Mouse (Mus musculus) gastrocnemius, postnatal 4 days (tissue): Measurements from ENCODE around the gene Chd6. TPM values are rescaled to one million over a fixed set of nuclear protein-coding genes. Genes with fewer than 3 reads are reported as not detected.

Source experiments
- DNase-seq, 2 experiments: peaks; one replicate each; pipeline ENCODE4 v3.0.0; 2021 to 2022; ENCODE audit warnings: low spot score in 2 of 2, mixed read lengths in 2 of 2
- long read RNA-seq, 2 experiments: library from polyadenylated mRNA; stranded (forward); transcript quantifications; one replicate each; pipeline ENCODE4 v2.0.0; 2021
- total RNA-seq, 2 experiments: library from RNA; stranded (reverse); gene quantifications; 2 replicates each; pipeline ENCODE4 v1.2.3; 2021

Gene Chd6
- 10 to 100 TPM; 40.4 to 41.8 TPM for total RNA-seq
- long read RNA-seq, experiment 1, partial matches to known transcripts: 4 of 9 reads
- long read RNA-seq, experiment 1, other reads (novel, unspliced or antisense): 5 of 9 reads
- long read RNA-seq, experiment 2, partial matches to known transcripts: 3 of 6 reads
- long read RNA-seq, experiment 2, other reads (novel, unspliced or antisense): 3 of 6 reads

GRCm38 (mm10) chr2:161108933-161109371 lies at the start of gene Chd6:
Gene Chd6, minus strand, starts transcription at chr2:161109075.
- DNase-seq: peak; percentile 93 to 97

- DNase-seq: no peak
Measured at GRCm38 (mm10) chr2:161150004-161150842, 41.3 kb upstream of the Chd6 start.

DNA sequence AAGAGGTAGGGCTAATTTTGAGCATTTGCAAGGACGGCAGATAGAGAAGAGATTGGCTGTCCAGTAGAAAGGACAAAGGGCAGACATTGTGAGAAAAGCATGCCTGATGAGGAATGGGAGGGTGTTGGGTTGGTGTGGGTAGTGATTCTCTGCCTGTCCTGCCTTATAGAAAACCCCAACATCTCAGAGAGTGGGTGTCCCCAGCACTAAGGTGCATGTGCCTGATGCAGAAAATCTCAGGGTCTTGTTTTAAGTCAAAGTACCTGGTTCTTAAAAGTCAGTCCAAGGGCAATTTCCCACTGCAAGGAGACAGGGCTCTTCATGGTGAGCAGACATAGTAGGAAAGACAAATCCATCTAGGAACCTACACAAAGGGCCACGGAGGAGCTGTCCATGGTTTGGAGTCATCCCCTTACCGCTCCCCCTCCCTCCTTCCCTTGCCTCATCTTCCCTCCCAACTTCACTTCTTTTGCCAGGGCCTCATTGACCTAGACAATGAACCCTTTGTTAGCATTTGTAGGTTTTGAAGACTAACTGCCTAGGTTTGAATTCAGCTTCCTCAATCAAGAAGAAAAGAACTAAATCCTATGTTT lies 39.6 kb upstream of the Chd6 start:
- no peak for DNase-seq

GRCm38 (mm10) chr2:161147656-161148427 lies 39.0 kb upstream of the Chd6 start:
- DNase-seq: no peak

DNA sequence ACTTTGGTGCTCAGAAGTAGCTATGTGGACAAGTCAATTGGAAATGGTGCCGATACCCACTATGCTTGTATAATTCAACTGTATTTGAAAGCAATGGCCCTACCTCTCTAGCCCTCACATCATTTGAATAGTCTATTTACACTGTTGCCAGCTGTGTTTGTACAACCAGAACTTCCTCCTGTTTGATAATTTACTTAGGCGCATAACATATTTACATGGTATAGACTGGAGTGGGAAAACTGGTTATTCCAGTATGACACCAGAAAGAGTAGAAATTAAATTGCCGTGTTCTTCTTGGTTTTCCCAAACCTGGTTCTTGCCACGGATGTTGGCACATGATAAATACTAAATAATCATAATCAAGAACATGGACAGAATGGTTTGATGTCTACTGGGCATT lies 35.9 kb upstream of the Chd6 start:
- DNase-seq: no peak

- DNase-seq: no peak
Measured at GRCm38 (mm10) chr2:161138672-161139536, 30.0 kb upstream of the Chd6 start.

- DNase-seq: no peak
Measured at GRCm38 (mm10) chr2:161136999-161137398, 28.1 kb upstream of the Chd6 start.

DNA sequence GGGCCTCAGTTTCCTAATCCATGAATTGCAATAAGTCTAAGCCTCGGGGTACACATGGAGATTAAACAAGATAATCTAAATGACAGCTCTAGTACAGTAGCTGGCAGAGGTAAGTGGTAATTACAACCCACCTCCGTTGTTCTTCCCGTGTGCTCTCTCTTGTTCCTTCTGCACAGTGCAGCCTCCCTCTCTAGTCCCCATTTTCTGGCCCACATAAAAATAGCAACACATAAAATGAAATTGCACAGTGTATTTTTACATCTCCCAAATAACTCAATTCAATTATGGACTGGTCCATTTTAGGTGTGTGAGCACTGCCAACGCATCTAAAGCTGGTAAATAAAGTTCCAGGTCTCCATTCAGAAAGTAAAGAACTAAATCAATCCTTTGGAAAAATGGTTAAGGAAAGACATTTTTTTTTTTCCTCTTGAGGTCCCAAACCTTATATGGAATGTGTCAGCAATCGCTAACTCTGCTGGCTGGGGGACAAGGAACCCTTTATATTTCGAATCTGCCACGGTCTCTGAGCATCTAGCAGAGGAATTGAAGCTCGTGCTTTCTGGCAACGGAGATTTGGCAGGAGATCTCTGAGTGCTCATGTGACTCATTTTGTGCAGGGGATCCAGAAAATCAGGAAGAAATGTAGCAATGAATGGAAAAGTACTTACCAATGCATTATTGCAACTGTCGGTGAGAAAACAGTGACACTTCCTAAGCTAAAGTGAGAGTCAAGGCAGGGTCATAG lies 19.7 kb upstream of the Chd6 start:
- DNase-seq: peak in 1 of 2 experiments; percentile 31

GRCm38 (mm10) chr2:161112011-161112410 lies 3.1 kb upstream of the Chd6 start:
- no peak for DNase-seq

DNA sequence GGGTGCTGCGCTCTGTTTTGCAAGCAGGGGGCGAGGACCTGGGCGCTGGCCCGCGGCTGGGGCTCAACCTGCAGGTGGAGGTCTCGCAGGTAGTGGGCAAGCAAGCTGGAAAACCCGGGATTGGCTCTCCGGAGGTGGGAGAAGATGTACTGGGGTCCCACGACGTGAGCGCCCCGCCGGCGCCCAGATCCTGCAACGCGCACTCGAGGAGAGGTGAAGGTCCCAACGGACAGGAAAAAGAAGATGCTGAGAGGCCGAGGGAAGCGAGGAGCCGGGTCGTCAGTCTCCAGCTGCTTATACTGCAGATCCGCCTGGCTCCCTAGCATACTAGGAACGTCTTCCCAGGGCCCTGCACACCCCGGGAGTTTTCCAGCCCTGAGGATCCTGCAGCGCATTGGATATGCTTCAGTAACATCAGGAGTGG lies 535 bp upstream of the Chd6 start:
- DNase-seq: no peak

DNA sequence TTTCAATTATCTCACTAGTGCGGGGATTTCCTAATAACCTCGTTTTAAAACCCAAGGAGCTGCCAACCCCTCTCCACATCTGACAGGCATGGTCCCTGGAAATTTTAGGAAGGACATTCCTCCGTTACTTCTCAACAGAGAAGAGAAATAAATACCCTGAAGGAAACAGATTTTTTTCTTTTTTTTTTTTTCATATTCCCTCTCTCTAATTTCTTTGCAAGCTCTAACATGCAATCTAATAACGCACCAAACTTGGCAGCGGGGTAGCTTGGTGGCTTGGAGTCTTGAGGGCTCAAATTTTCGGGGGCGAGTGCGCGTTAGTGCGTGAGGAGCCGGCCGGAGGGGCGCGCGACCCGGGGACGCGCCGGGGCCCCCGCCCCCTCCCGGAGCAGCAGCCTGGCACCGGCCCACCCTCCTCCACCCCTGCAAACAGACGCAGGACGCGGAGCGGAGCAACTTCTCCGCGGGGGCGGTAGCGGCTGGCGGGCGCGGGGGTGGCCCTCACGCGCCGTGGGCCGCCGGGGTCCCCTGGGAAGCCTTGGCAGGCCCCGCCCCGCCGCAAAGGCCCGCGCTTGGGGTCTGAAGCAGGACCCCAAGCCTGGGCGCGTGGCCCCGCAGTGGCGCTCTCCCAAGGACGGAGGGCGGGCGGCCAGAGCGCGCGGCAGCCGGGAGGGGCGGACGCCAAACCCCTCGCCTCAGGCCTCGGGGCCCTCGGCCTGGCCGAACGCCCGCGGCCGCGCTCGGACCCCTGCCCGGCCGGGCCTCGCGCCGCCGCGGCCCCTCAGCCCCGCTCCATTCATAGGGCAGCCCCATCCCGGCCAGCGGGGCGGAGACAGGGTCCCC lies 569 bp downstream of the Chd6 start:
- peak; percentile 53 to 63 for DNase-seq

GRCm38 (mm10) chr2:161107236-161107635 lies 1.6 kb downstream of the Chd6 start:
- DNase-seq: no peak

DNA sequence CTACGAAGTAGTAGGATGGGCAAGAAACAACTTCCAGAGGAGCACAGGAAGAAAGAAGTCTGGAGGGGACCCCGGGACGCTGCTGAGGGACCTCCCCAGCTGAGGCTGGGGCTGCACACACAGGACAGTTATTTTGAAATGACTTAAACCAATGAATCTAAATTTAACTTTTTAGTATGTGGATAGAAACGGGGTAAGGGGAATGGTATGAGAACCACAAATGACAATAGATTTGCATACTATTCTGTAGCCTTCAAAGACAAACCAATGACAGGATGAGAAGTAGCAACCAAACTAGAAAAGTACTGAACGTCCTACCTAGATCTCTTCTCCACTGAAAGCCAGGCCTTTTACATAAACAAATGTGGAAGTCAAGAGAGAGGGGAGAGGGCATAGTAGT lies 5.1 kb downstream of the Chd6 start:
- no peak for DNase-seq

GRCm38 (mm10) chr2:161102102-161102501 lies 6.8 kb downstream of the Chd6 start:
- no peak for DNase-seq

GRCm38 (mm10) chr2:161097746-161098145 lies 11.1 kb downstream of the Chd6 start:
- DNase-seq: no peak

GRCm38 (mm10) chr2:161090746-161091405 lies 18.0 kb downstream of the Chd6 start:
- DNase-seq: no peak

GRCm38 (mm10) chr2:161090200-161090599 lies 18.7 kb downstream of the Chd6 start:
- DNase-seq: no peak

GRCm38 (mm10) chr2:161078590-161078989 lies 30.3 kb downstream of the Chd6 start:
- no peak for DNase-seq
